ENCODE assay signal across 13 mouse cellular contexts in genomic region chr16:63191181-63191580, GRCm38 (mm10).
"Had no signal": no experiment of that assay in that cellular context is flagged by ENCODE, and none has a peak within 500 bp of the region (broad histone marks: within the 10 kb centered on the region; RNA-seq: fewer than 3 reads in every experiment).

No protein-coding gene starts in this region.

- H3K36me3 ChIP-seq: limb, embryonic 12.5 days; liver, embryonic 13.5 days; lung, embryonic 15.5 days; midbrain, embryonic 13.5 days had no signal

- H3K27me3 ChIP-seq: limb, embryonic 12.5 days; liver, embryonic 13.5 days; lung, embryonic 15.5 days; midbrain, embryonic 13.5 days had no signal

- ATAC-seq: liver, postnatal 0 days; midbrain, embryonic 13.5 days had no signal

- H3K27ac ChIP-seq: layer of hippocampus, adult 2 months; limb, embryonic 12.5 days; liver, embryonic 13.5 days; lung, embryonic 15.5 days; midbrain, embryonic 13.5 days had no signal

- DNase-seq: kidney, postnatal 10 days; kidney, postnatal 4 days; liver; liver, embryonic 13.5 days; liver, postnatal 0 days; right cerebral cortex, adult 18-20 months; right cerebral cortex, postnatal 25 days; thymus, postnatal 36 days had no signal

- H3K9me3 ChIP-seq: limb, embryonic 12.5 days; liver, embryonic 13.5 days; lung, embryonic 15.5 days; midbrain, embryonic 13.5 days had no signal

- H3K9ac ChIP-seq: limb, embryonic 12.5 days; liver, embryonic 13.5 days; liver, postnatal 0 days; lung, embryonic 15.5 days; midbrain, embryonic 13.5 days had no signal

- H3K4me2 ChIP-seq: limb, embryonic 12.5 days; liver, embryonic 13.5 days; lung, embryonic 15.5 days; midbrain, embryonic 13.5 days had no signal

- H3K4me1 ChIP-seq: limb, embryonic 12.5 days; liver, embryonic 13.5 days; lung, embryonic 15.5 days had no signal

- H3K4me3 ChIP-seq: layer of hippocampus, adult 2 months; limb, embryonic 12.5 days; liver, embryonic 13.5 days; lung, embryonic 15.5 days; midbrain, embryonic 13.5 days; myocyte had no signal
